Mouse (Mus musculus): ENCODE measurements around the gene Gmcl1. TPM values are rescaled to one million over a fixed set of nuclear protein-coding genes. Genes with fewer than 3 reads are reported as not detected.

The Gmcl1 gene
- polyA plus RNA-seq, 1 experiment from 2014 or later = 33.8 TPM

- no peaks in the 10 kb centered on the region for H3K27me3 ChIP-seq (ENCODE audit: insufficient read depth, low read length)
- H3K4me1 ChIP-seq (ENCODE audit: insufficient read depth) = no peaks in the 10 kb centered on the region
- H3K4me2 ChIP-seq = no peak overlapping the region
- no peak for TF ChIP-seq CTCF (IDR thresholded peaks at IDR 0.05; ENCODE audit: low read depth)
- DNase-seq = no peak
- WGBS = 83% methylated on average over 3 of the region's 3 CpGs
- H3K9ac ChIP-seq = no peak overlapping the region
- no peaks in the 10 kb centered on the region for H3K9me3 ChIP-seq (ENCODE audit: low read depth, low read length)
- H3K4me3 ChIP-seq (ENCODE audit: low read depth, low read length) = no peak overlapping the region
- H3K36me3 ChIP-seq (ENCODE audit: insufficient read depth) = peaks cover 6% of the 10 kb centered on the region; the same call in 1 of the 2 replicates
- ATAC-seq (ENCODE audit: insufficient read depth) = no peak
- H3K27ac ChIP-seq (ENCODE audit: low read depth) = no peak overlapping the region
These were observed 88.3 kb downstream of the Gmcl1 start for GRCm38 (mm10) chr6:86644775-86645400.

Other genes starting within 250 kb of the Gmcl1 start
- 552 and 588 TPM in 2 replicates for gene Pcbp1, start 207.1 kb downstream of the Gmcl1 start, polyA plus RNA-seq (2014; fragmentation: Nextera tagmentation; extraction: Ambion mirVana)
- gene Asprv1, start 105.2 kb downstream of the Gmcl1 start, polyA plus RNA-seq (2014; fragmentation: Nextera tagmentation; extraction: Ambion mirVana) = 0.42 and 0.60 TPM in 2 replicates
- gene Mxd1, start 64.2 kb downstream of the Gmcl1 start, polyA plus RNA-seq (2014; fragmentation: Nextera tagmentation; extraction: Ambion mirVana) = 11.2 and 11.3 TPM in 2 replicates
- 108 and 112 TPM in 2 replicates for gene Snrnp27, start 48.9 kb downstream of the Gmcl1 start, polyA plus RNA-seq (2014; fragmentation: Nextera tagmentation; extraction: Ambion mirVana)
- 90.4 and 100 TPM in 2 replicates for gene Anxa4, start 60.2 kb upstream of the Gmcl1 start, polyA plus RNA-seq (2014; fragmentation: Nextera tagmentation; extraction: Ambion mirVana)
- gene Aak1, start 116.1 kb upstream of the Gmcl1 start, polyA plus RNA-seq (2014; fragmentation: Nextera tagmentation; extraction: Ambion mirVana) = 18.3 and 20.7 TPM in 2 replicates